Mouse (Mus musculus) ES-Bruce4 (cell line): ENCODE results near the gene Plekhn1. TPM values are rescaled to one million over a fixed set of nuclear protein-coding genes. Genes with fewer than 3 reads are reported as not detected.

ENCODE experiments used
- H3K27ac ChIP-seq: 2 replicates; pipeline ENCODE4 v1.5.1; 2012; ENCODE audit warnings: low read length, inconsistent platforms; ENCODE audit not compliant: insufficient read depth
- H3K27me3 ChIP-seq: 2 replicates; pipeline ENCODE4 v1.6.1; 2012; ENCODE audit warnings: mild to moderate bottlenecking, low read length, inconsistent platforms; ENCODE audit not compliant: control insufficient read depth, poor library complexity, insufficient read depth, severe bottlenecking
- H3K36me3 ChIP-seq: 2 replicates; pipeline ENCODE4 v1.6.1; 2012; ENCODE audit warnings: inconsistent platforms, mild to moderate bottlenecking, low read length, moderate library complexity; ENCODE audit not compliant: control insufficient read depth, poor library complexity, insufficient read depth, severe bottlenecking
- H3K4me1 ChIP-seq: one replicate; pipeline ENCODE4 v1.8.1; 2011; ENCODE audit warnings: low read length; ENCODE audit not compliant: control insufficient read depth, insufficient read depth
- H3K4me3 ChIP-seq: 2 replicates; pipeline ENCODE4 v1.5.1; 2011; ENCODE audit warnings: low read depth, mild to moderate bottlenecking, low read length
- H3K9ac ChIP-seq: 2 replicates; pipeline ENCODE4 v1.6.1; 2012; ENCODE audit warnings: low read depth, mild to moderate bottlenecking, inconsistent platforms; ENCODE audit not compliant: poor library complexity, severe bottlenecking
- H3K9me3 ChIP-seq: replicated peaks from 2 replicates; pipeline ENCODE4 v1.6.1; 2012; ENCODE audit warnings: mild to moderate bottlenecking, low read length, inconsistent platforms; ENCODE audit not compliant: control insufficient read depth, poor library complexity, insufficient read depth, severe bottlenecking
- CTCF ChIP-seq: IDR thresholded peaks from one replicate; pipeline ENCODE4 v1.8.1; 2011; ENCODE audit warnings: low read depth, low read length
- EP300 ChIP-seq: IDR thresholded peaks from 2 replicates; pipeline ENCODE4 v1.6.1; 2011; ENCODE audit warnings: low read depth, low read length; ENCODE audit not compliant: insufficient read depth
- POLR2A ChIP-seq: IDR thresholded peaks from one replicate; pipeline ENCODE4 v1.8.1; 2011; ENCODE audit warnings: low read length; ENCODE audit not compliant: insufficient read depth
- polyA plus RNA-seq: library from polyadenylated mRNA; stranded (reverse); fragments of >200 nt; gene quantifications from 2 replicates; pipeline ENCODE4 v1.2.4, GENCODE M21; 2011; ENCODE audit warnings: low read depth; ENCODE audit not compliant: missing spikeins, insufficient read depth, insufficient read length

The Plekhn1 gene
- polyA plus RNA-seq, 1 experiment: 19.1 TPM

- peaks cover 18% of the 10 kb centered on the region for H3K36me3 ChIP-seq
- no peak overlapping the region for H3K9ac ChIP-seq
- H3K4me3 ChIP-seq: peak overlapping the region; percentile 9; the same call in 1 of the 2 replicates
Measured at GRCm38 (mm10) chr4:156188811-156189323, 45.8 kb downstream of the Plekhn1 start.

GRCm38 (mm10) chr4:156188162-156188810 is 46.4 kb downstream of the Plekhn1 start:
- no peak overlapping the region for H3K4me3 ChIP-seq
- H3K4me1 ChIP-seq: peaks cover 31% of the 10 kb centered on the region
- H3K9me3 ChIP-seq: peaks cover 4% of the 10 kb centered on the region

More at GRCm38 (mm10) chr4:156188811-156189323, 45.8 kb downstream of the Plekhn1 start:
- peak overlapping the region; percentile 96 for H3K27ac ChIP-seq
- H3K27me3 ChIP-seq: no peaks in the 10 kb centered on the region
- no peaks in the 10 kb centered on the region for H3K9me3 ChIP-seq
- TF ChIP-seq CTCF: no peak
- TF ChIP-seq EP300: peak; percentile 97
- H3K4me1 ChIP-seq: peaks cover 36% of the 10 kb centered on the region

GRCm38 (mm10) chr4:156185950-156186850 is 48.5 kb downstream of the Plekhn1 start:
- Histone ChIP-seq H3K9me3 (peaks cover 24% of the 10 kb centered on the region), H3K9ac (peak overlapping the region; percentile 16; the same call in 1 of the 2 replicates), H3K27ac (no peak overlapping the region), H3K27me3 (no peaks in the 10 kb centered on the region), H3K4me3 (0 out of 2 replicates have a peak overlapping the region, but pooled peaks have one; percentile 15), H3K36me3 (peaks cover 24% of the 10 kb centered on the region), H3K4me1 (peaks cover 29% of the 10 kb centered on the region)
- TF ChIP-seq EP300: no peak
- TF ChIP-seq POLR2A: no peak
- no peak for TF ChIP-seq CTCF

More at GRCm38 (mm10) chr4:156188162-156188810, 46.4 kb downstream of the Plekhn1 start:
- no peak for TF ChIP-seq EP300
- TF ChIP-seq POLR2A: no peak
- no peak for TF ChIP-seq CTCF
- H3K27ac ChIP-seq: peak overlapping the region; percentile 96
- no peaks in the 10 kb centered on the region for H3K27me3 ChIP-seq
- H3K36me3 ChIP-seq: peaks cover 20% of the 10 kb centered on the region
- no peak overlapping the region for H3K9ac ChIP-seq

GRCm38 (mm10) chr4:156185456-156185949 is 49.2 kb downstream of the Plekhn1 start:
- H3K9ac ChIP-seq: peak overlapping the region; percentile 16; the same call in 1 of the 2 replicates
- TF ChIP-seq CTCF (no peak), EP300 (no peak), POLR2A (no peak)
- H3K4me1 ChIP-seq: peaks cover 23% of the 10 kb centered on the region
- peaks cover 31% of the 10 kb centered on the region for H3K9me3 ChIP-seq
- no peak overlapping the region for H3K27ac ChIP-seq
- peaks cover 24% of the 10 kb centered on the region for H3K36me3 ChIP-seq
- H3K4me3 ChIP-seq: no peak overlapping the region
- no peaks in the 10 kb centered on the region for H3K27me3 ChIP-seq

GRCm38 (mm10) chr4:156184291-156184954 is 50.2 kb downstream of the Plekhn1 start:
- Histone ChIP-seq H3K4me1 (peaks cover 14% of the 10 kb centered on the region), H3K9ac (no peak overlapping the region)

More at GRCm38 (mm10) chr4:156184291-156184954, 50.2 kb downstream of the Plekhn1 start:
- Histone ChIP-seq H3K36me3 (peaks cover 28% of the 10 kb centered on the region), H3K27ac (peak overlapping the region; percentile 18; the same call in 1 of the 2 replicates), H3K9me3 (peaks cover 42% of the 10 kb centered on the region), H3K27me3 (no peaks in the 10 kb centered on the region), H3K4me3 (no peak overlapping the region)
- TF ChIP-seq CTCF: no peak
- TF ChIP-seq POLR2A: no peak
- TF ChIP-seq EP300: 0 out of 2 replicates have a peak, but pooled peaks have one; percentile 48
